Mouse (Mus musculus) intestine, embryonic 15.5 days (tissue): ENCODE measurements around the gene Ifngr1. TPM values are rescaled to one million over a fixed set of nuclear protein-coding genes. Genes with fewer than 3 reads are reported as not detected.

Source experiments
- ATAC-seq: fragments of 200-750 bp; cut with Nextera tagmentation; 2 replicates; pipeline ENCODE4 v1.8.0; 2017; ENCODE audit warnings: moderate TSS enrichment, moderate library complexity
- H3K27ac ChIP-seq: fragments of 300-500 bp; sonication (generic); 2 replicates; pipeline ENCODE4 v1.5.1; 2015; ENCODE audit warnings: mild to moderate bottlenecking, inconsistent platforms
- H3K27me3 ChIP-seq: fragments of 300-500 bp; sonication (generic); replicated peaks from 2 replicates; pipeline ENCODE4 v1.6.1; 2015; ENCODE audit warnings: inconsistent platforms
- H3K36me3 ChIP-seq: fragments of 300-500 bp; sonication (generic); 2 replicates; pipeline ENCODE4 v1.6.1; 2015; ENCODE audit warnings: inconsistent platforms
- H3K4me1 ChIP-seq: fragments of 300-500 bp; sonication (generic); replicated peaks from 2 replicates; pipeline ENCODE4 v1.6.1; 2015; ENCODE audit warnings: inconsistent platforms
- H3K4me2 ChIP-seq: fragments of 300-500 bp; sonication (generic); replicated peaks from 2 replicates; pipeline ENCODE4 v1.6.1; 2015; ENCODE audit warnings: mild to moderate bottlenecking, inconsistent platforms
- H3K4me3 ChIP-seq: fragments of 300-500 bp; sonication (generic); replicated peaks from 2 replicates; pipeline ENCODE4 v1.5.1; 2015; ENCODE audit warnings: inconsistent platforms
- H3K9ac ChIP-seq: fragments of 300-500 bp; sonication (generic); 2 replicates; pipeline ENCODE4 v1.6.1; 2015; ENCODE audit warnings: inconsistent platforms
- H3K9me3 ChIP-seq: fragments of 300-500 bp; sonication (generic); 2 replicates; pipeline ENCODE4 v1.6.1; 2016; ENCODE audit warnings: inconsistent platforms
- WGBS: fragments of 180-500 bp; shearing (Covaris S2); methylation state at CpG from one replicate; pipeline ENCODE4 v1.1.7; 2015; 5-methylcytosine and 5-hydroxymethylcytosine counted together
- polyA plus RNA-seq: library from polyadenylated mRNA; unstranded; fragments of >200 nt; fragmentation: Nextera tagmentation; extraction: Ambion mirVana; gene quantifications from 2 replicates; pipeline ENCODE4 v1.2.1, GENCODE M21; 2015

Gene Ifngr1
- polyA plus RNA-seq, 1 experiment from 2014 or later: 95.8 TPM

DNA sequence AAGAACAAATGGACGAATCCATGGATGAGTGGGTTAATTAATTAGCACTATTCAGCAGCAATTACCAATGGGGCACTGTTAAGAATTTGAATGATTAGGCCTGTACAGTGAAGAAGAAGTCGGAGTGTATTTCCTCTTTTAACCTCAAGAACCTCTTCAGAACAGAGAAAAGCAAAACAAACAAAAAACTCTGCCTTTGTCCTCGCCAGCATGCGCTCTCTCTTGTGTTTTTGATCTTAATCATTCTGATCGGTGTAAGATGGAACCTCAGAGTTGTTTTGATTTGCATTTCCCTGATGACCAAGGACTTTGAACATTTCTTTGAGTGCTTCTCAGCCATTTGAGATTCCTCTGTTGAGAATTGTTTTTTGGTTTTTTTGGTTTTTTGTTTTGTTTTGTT, 28.0 kb downstream of the Ifngr1 start:
- WGBS: 73% methylated on average over 5 of the region's 5 CpGs
- no peaks in the 10 kb centered on the region for H3K36me3 ChIP-seq
- no peaks in the 10 kb centered on the region for H3K9me3 ChIP-seq
- no peak for ATAC-seq
- no peak overlapping the region for H3K4me2 ChIP-seq
- no peak overlapping the region for H3K4me3 ChIP-seq
- H3K9ac ChIP-seq: no peak overlapping the region
- H3K27me3 ChIP-seq: no peaks in the 10 kb centered on the region
- no peak overlapping the region for H3K27ac ChIP-seq
- H3K4me1 ChIP-seq: no peaks in the 10 kb centered on the region

DNA sequence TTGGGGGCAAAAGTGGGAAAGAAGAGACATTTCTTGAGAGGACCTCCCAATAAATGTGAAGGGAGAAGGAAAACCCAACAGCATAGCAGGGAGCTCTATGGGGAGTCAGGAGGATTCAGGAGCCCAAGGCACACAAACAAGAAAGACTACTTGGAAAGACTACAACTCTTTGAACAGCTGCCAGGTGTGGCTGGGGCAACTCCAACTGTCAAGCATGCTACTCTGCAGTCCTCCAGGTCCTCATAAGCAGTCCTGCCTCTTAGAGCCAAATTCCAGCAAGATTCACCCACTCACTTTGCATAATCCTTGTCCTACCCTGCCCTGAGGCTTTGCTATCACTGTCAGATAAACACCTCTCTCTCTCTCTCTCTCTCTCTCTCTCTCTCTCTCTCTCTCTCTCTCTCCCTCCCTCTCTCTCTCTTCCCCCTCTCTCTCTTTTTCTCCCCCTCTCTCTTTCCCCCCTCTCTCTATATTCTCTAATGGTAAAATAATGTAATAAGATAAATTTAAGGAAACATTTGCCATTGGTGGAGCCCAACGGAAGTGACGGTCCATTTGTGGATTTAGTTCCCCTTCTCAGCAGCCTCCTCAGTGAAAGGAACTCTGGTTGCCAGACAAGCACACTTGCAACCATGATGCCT, 29.8 kb downstream of the Ifngr1 start, which contains the start of gene Il22ra2:
Gene Il22ra2, plus strand, starts transcription at position 591 of the 641 bp plus-strand sequence.
- no peak for ATAC-seq
- H3K4me1 ChIP-seq: no peaks in the 10 kb centered on the region
- 89% methylated on average over 2 of the region's 2 CpGs for WGBS

DNA sequence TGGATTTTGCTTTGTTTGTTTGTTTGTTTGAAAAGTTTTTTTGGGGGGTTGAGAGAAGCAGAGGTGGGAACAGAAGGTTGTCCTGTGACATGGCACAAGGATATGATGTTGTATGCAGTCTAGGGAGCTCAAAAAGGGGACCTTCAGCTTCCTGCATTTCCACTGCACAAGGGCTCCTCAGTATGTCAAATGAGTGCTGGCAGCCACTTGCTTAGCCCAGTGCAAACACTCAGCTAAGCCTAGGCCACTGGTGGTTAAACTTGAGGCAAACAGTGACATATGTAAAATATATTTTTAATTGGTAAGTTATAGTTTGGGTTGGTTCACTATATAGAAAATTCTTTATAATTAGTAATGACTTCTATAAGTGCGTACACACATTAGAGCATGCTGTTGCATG, 32.9 kb downstream of the Ifngr1 start:
- 88% methylated on average over 1 of the region's 1 CpGs for WGBS
- no peaks in the 10 kb centered on the region for H3K27me3 ChIP-seq
- H3K4me1 ChIP-seq: no peaks in the 10 kb centered on the region
- no peak overlapping the region for H3K4me2 ChIP-seq
- H3K27ac ChIP-seq: no peak overlapping the region
- H3K9ac ChIP-seq: no peak overlapping the region
- ATAC-seq: no peak
- no peaks in the 10 kb centered on the region for H3K9me3 ChIP-seq
- H3K36me3 ChIP-seq: no peaks in the 10 kb centered on the region
- no peak overlapping the region for H3K4me3 ChIP-seq

More for the DNA sequence above, 29.8 kb downstream of the Ifngr1 start, which contains the start of gene Il22ra2:
- Histone ChIP-seq H3K9ac (no peak within 1 kb of the TSS), H3K27ac (no peak within 1 kb of the TSS), H3K27me3 (no peaks in the 10 kb centered on the region), H3K4me2 (no peak within 1 kb of the TSS), H3K9me3 (no peaks in the 10 kb centered on the region), H3K4me3 (no peak within 1 kb of the TSS), H3K36me3 (no peaks in the 10 kb centered on the region)

DNA sequence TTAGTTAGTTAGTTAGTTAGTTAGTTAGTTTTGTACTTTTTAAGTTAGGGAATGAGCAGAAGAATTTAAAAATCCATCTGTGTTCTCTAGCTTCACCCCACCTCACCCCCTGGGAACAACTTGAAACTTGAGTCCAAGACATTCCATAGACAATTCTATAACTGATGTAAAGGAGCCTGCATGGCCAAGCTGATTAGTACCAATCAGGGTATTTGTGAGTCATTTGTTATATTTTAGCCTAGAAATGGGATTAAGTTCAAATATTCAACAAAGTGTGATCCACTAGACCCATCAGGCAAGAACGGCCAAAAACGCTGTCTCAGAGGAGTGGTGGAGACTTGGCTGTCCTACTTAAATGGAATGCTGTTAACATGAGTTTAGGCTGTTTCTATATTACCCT, 35.6 kb downstream of the Ifngr1 start:
- no peaks in the 10 kb centered on the region for H3K27me3 ChIP-seq
- H3K4me1 ChIP-seq: no peaks in the 10 kb centered on the region
- WGBS: 90% methylated on average over 2 of the region's 2 CpGs
- no peaks in the 10 kb centered on the region for H3K36me3 ChIP-seq
- no peaks in the 10 kb centered on the region for H3K9me3 ChIP-seq
- no peak overlapping the region for H3K27ac ChIP-seq
- ATAC-seq: no peak
- no peak overlapping the region for H3K4me2 ChIP-seq
- no peak overlapping the region for H3K4me3 ChIP-seq
- no peak overlapping the region for H3K9ac ChIP-seq

DNA sequence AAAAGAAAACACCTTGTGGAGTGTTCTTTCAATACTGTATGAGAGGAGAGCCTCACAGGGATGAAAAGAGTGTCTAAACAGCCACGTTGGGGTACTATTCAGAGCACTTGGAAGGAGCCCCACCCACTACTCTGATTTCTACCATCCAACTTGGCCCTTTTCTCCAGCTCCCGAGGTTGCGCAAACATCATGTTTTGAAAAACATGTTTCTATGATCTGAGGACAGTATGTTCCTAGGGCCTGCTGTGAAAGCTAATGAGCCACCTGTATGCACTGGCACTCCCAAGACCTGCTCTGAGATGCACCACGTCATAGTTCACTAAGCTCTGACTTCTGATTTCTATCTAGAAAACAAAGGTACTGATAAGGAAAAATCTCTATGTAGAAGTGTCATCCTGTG, 36.0 kb downstream of the Ifngr1 start:
- H3K4me3 ChIP-seq: no peak overlapping the region
- WGBS: 81% methylated on average over 4 of the region's 4 CpGs
- no peaks in the 10 kb centered on the region for H3K27me3 ChIP-seq
- no peaks in the 10 kb centered on the region for H3K9me3 ChIP-seq
- no peak for ATAC-seq
- no peak overlapping the region for H3K9ac ChIP-seq
- H3K4me1 ChIP-seq: no peaks in the 10 kb centered on the region
- H3K36me3 ChIP-seq: no peaks in the 10 kb centered on the region
- no peak overlapping the region for H3K27ac ChIP-seq
- H3K4me2 ChIP-seq: no peak overlapping the region

DNA sequence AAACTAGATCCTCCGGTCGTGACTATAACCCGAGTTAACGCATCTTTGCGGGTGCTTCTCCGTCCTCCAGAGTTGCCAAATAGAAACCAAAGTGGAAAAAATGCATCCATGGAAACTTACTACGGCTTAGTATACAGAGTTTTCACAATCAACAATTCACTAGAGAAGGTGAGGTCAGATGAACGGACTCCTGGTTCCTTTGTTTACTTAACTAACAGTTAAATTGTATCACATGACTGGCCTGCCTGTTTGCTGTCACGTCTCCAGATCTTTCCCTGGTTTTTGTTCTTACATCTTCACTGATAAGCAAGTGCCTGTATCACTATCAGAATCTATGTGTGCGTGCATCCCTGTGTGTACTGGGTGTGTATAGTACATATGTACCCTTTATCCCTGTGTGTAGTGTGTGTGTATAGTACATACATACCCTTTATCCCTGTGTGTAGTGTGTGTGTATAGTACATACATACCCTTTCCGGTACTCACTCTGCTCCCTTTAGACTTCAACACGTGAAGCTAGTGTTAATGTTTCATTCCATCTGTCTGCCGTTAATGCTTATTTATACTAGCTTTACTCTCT, 40.0 kb downstream of the Ifngr1 start:
- peak; percentile 75; the same call in 1 of the 2 replicates for ATAC-seq
- Histone ChIP-seq H3K27ac (no peak overlapping the region), H3K4me1 (no peaks in the 10 kb centered on the region), H3K4me2 (0 out of 2 replicates have a peak overlapping the region, but pooled peaks have one; percentile 1), H3K36me3 (no peaks in the 10 kb centered on the region), H3K9me3 (no peaks in the 10 kb centered on the region), H3K27me3 (no peaks in the 10 kb centered on the region), H3K9ac (no peak overlapping the region), H3K4me3 (no peak overlapping the region)
- 32% methylated on average over 13 of the region's 13 CpGs for whole genome bisulfite sequencing

DNA sequence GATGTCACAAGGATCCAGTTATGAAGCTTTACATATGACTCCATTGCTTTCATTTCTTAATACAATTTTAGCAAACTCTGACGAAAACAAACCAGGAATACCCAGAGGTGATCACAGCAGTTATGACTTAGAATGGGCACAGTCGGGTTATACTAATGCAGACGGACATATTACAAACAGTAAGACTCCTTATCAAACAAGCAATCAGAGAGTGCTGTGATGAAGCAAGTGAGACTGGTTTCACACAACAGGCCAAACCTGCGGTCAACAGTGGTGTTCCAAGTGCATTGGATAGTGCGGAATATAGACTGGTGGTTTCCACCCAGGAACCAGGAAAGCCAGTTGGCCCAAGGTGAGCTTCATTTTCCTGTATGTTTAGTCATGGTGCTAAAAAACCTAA, 47.1 kb downstream of the Ifngr1 start:
- Histone ChIP-seq H3K4me1 (no peaks in the 10 kb centered on the region), H3K27me3 (no peaks in the 10 kb centered on the region), H3K27ac (no peak overlapping the region), H3K36me3 (no peaks in the 10 kb centered on the region), H3K9me3 (no peaks in the 10 kb centered on the region), H3K4me2 (no peak overlapping the region), H3K4me3 (no peak overlapping the region), H3K9ac (no peak overlapping the region)
- no peak for ATAC-seq
- 86% methylated on average over 5 of the region's 5 CpGs for WGBS

DNA sequence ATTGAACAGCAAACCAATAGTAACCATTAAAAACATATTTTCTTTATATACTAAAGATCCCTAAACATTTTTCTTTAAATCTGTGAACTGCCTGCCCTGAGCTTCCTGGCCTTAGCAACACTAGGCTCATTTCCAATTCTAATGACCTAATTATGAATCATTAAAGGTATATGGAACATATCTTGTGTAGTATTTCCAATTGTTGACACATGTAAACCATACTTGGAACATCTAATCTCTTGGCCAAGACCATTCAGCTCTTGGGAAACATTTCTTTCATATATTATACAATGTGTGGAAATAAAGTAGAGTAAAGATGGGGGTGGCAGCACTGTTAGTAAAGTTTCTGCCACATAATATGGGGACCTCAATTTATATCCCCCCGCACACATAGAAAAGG, 47.9 kb downstream of the Ifngr1 start:
- Histone ChIP-seq H3K4me1 (no peaks in the 10 kb centered on the region), H3K4me3 (no peak overlapping the region), H3K27ac (no peak overlapping the region), H3K27me3 (no peaks in the 10 kb centered on the region), H3K9ac (no peak overlapping the region), H3K9me3 (no peaks in the 10 kb centered on the region), H3K36me3 (no peaks in the 10 kb centered on the region), H3K4me2 (no peak overlapping the region)
- 100% methylated on average over 1 of the region's 1 CpGs for WGBS
- no peak for ATAC-seq

DNA sequence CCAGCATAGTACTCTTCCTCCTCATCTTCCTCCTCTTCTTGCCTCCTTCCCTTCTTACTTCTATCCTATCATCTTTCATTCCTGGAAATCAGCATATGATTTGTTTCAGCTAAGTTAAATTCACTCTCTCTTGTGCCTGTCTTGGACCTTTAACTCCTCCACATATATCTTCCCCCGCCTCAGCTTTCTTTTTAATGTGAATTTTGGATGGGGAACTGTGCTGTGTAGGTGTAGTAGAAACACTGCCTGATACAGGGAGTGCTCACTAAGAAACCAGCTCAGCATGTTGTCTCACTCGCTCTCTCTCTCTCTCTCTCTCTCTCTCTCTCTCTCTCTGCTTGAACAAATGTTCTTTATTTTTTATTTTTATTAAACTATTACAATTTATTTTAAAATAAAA, 53.4 kb downstream of the Ifngr1 start:
- H3K9me3 ChIP-seq: no peaks in the 10 kb centered on the region
- 84% methylated on average over 2 of the region's 2 CpGs for WGBS
- no peak overlapping the region for H3K27ac ChIP-seq
- H3K4me3 ChIP-seq: no peak overlapping the region
- no peak for ATAC-seq
- no peak overlapping the region for H3K9ac ChIP-seq
- no peaks in the 10 kb centered on the region for H3K27me3 ChIP-seq
- H3K4me1 ChIP-seq: no peaks in the 10 kb centered on the region
- no peak overlapping the region for H3K4me2 ChIP-seq
- no peaks in the 10 kb centered on the region for H3K36me3 ChIP-seq

DNA sequence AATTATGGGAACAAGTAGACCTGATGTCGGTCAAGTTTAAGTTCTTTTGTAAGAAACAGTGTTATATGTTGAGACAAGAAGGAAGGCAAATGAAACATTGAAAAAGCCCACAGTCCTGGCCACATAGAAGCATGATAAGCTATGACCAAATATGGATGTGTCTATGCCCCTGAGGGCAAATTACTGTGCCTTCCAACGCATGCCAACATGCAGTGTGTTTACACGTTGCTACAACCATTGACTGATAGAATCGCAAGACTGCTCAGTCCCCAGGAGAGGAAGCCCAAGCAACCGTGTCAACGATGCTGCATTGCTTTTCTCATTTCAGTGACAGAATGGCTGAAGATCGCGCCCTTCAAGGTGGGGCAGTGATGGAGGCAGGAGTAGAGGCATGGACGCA, 65.7 kb downstream of the Ifngr1 start:
- no peak overlapping the region for H3K4me3 ChIP-seq
- no peak overlapping the region for H3K9ac ChIP-seq
- 87% methylated on average over 9 of the region's 9 CpGs for WGBS
- H3K27me3 ChIP-seq: no peaks in the 10 kb centered on the region
- no peak overlapping the region for H3K4me2 ChIP-seq
- no peaks in the 10 kb centered on the region for H3K9me3 ChIP-seq
- no peak overlapping the region for H3K27ac ChIP-seq
- no peaks in the 10 kb centered on the region for H3K36me3 ChIP-seq
- ATAC-seq: no peak
- H3K4me1 ChIP-seq: no peaks in the 10 kb centered on the region

Other genes with a start within 250 kb of the Ifngr1 start
- not detected in 2 replicates for gene Olig3, start 235.4 kb upstream of the Ifngr1 start, polyA plus RNA-seq
- gene Il22ra2, start 30.0 kb downstream of the Ifngr1 start, polyA plus RNA-seq: not detected in 2 replicates
- 0.09 and 0.20 TPM in 2 replicates for gene Il20ra, start 120.6 kb downstream of the Ifngr1 start, polyA plus RNA-seq